Mouse (Mus musculus) neural tube, embryonic 11.5 days (tissue): ENCODE measurements at regions not wholly inside any gene's neighbourhood (a gene's known extent, or its start where the extent isn't known, plus 50 kb on each side); places are given as distances from the start of the nearest gene placed in this dataset.

Experiments used
- ATAC-seq: fragments of 200-750 bp; cut with Nextera tagmentation; 2 replicates; pipeline ENCODE4 v1.8.0; 2017; ENCODE audit warnings: moderate number of reproducible peaks, mild to moderate bottlenecking, moderate TSS enrichment, moderate library complexity; ENCODE audit not compliant: insufficient read depth, low FRiP score, low TSS enrichment
- DNase-seq: peaks from one replicate; pipeline ENCODE4 v3.0.0-alpha.2; 2015; ENCODE audit warnings: low spot score
- H3K27ac ChIP-seq: fragments of 300-500 bp; sonication (generic); 2 replicates; pipeline ENCODE4 v1.5.1; 2014; ENCODE audit warnings: low read depth, mild to moderate bottlenecking, low read length
- H3K27me3 ChIP-seq: fragments of 300-500 bp; sonication (generic); 2 replicates; pipeline ENCODE4 v1.6.1; 2014; ENCODE audit warnings: mild to moderate bottlenecking, low read length, mixed read lengths; ENCODE audit not compliant: control insufficient read depth, insufficient read depth
- H3K36me3 ChIP-seq: fragments of 300-500 bp; sonication (generic); 2 replicates; pipeline ENCODE4 v1.6.1; 2014; ENCODE audit warnings: mild to moderate bottlenecking, low read length, moderate library complexity, mixed read lengths; ENCODE audit not compliant: control insufficient read depth, insufficient read depth
- H3K4me1 ChIP-seq: fragments of 300-500 bp; sonication (generic); 2 replicates; pipeline ENCODE4 v1.6.1; 2014; ENCODE audit warnings: low read length, mixed read lengths; ENCODE audit not compliant: control insufficient read depth, insufficient read depth
- H3K4me2 ChIP-seq: fragments of 300-500 bp; sonication (generic); 2 replicates; pipeline ENCODE4 v1.6.1; 2014; ENCODE audit warnings: low read depth, mild to moderate bottlenecking, moderate library complexity
- H3K4me3 ChIP-seq: fragments of 300-500 bp; sonication (generic); 2 replicates; pipeline ENCODE4 v1.5.1; 2014; ENCODE audit warnings: low read depth, low read length
- H3K9ac ChIP-seq: fragments of 300-500 bp; sonication (generic); 2 replicates; pipeline ENCODE4 v1.6.1; 2014; ENCODE audit warnings: mild to moderate bottlenecking, low read length
- H3K9me3 ChIP-seq: fragments of 300-500 bp; sonication (generic); 2 replicates; pipeline ENCODE4 v1.6.1; 2016; ENCODE audit warnings: low read length; ENCODE audit not compliant: control insufficient read depth
- WGBS: fragments of 180-500 bp; shearing (Covaris S2); extraction: QIAGEN DNeasy Blood & Tissue Kit; methylation state at CpG from one replicate; pipeline ENCODE4 v1.1.7; 2014; 5-methylcytosine and 5-hydroxymethylcytosine counted together

DNA sequence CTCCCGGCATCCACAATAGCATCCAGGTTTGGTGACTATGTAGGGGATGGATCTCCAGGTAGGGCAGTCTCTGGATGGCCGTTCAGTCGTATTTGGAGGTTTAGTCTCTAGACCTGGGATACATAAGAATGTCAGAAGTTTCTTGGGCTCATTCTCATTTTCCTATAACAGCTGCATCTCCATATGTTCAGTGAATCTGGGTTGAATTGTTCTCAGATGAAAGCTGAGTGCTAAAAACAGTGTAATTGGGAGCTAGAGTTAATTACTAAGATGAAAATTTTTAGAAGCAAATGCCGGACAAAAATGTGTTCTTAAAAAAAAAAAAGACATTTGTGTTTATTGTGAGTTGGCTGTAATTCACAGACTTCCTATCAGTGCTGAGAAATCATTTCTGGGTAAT, 57.3 kb upstream of the Myo16 start:
- no peak overlapping the region for H3K9ac ChIP-seq
- no peaks in the 10 kb centered on the region for H3K4me1 ChIP-seq
- H3K4me2 ChIP-seq: no peak overlapping the region
- no peaks in the 10 kb centered on the region for H3K27me3 ChIP-seq
- H3K36me3 ChIP-seq: no peaks in the 10 kb centered on the region
- ATAC-seq (no peak), DNase-seq (no peak)
- no peak overlapping the region for H3K27ac ChIP-seq
- no peak overlapping the region for H3K4me3 ChIP-seq
- H3K9me3 ChIP-seq: no peaks in the 10 kb centered on the region
- 92% methylated on average over 4 of the region's 4 CpGs for WGBS

DNA sequence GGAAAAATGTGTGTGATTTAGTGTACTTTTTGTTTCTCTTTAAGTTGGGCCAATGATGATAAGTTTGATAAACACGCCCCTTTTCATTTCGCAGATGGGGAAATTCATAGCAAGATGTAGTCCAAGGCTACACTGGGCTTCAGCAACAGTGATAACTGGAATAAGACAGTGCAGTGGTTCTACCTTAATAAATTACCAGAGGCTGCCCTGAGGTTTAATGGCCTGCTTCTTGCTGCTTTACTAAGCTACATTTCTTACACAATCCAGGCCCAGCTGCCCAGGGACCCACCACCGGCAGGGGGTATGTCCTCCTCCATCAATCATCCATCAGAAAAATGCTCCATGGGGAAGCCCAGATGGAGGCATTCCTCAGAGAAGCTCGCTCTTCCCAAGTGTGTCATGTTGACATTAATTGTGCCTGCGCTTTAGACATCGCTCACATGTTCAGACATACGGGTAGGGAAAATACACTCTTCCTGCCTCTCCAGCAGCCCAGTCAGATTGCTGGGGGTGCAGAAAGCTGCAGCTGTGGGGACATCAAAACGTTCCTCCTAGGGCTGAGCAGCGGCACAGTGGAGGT, 56.7 kb upstream of the Myo16 start:
- H3K36me3 ChIP-seq: no peaks in the 10 kb centered on the region
- DNase-seq (peak; percentile 51), ATAC-seq (no peak)
- H3K4me2 ChIP-seq: no peak overlapping the region
- no peak overlapping the region for H3K4me3 ChIP-seq
- H3K4me1 ChIP-seq: no peaks in the 10 kb centered on the region
- H3K27me3 ChIP-seq: no peaks in the 10 kb centered on the region
- H3K27ac ChIP-seq: no peak overlapping the region
- no peaks in the 10 kb centered on the region for H3K9me3 ChIP-seq
- H3K9ac ChIP-seq: no peak overlapping the region
- WGBS: 58% methylated on average over 9 of the region's 9 CpGs
